Mouse (Mus musculus): Measurements from ENCODE around the gene Dalrd3. TPM values are rescaled to one million over a fixed set of nuclear protein-coding genes. Genes with fewer than 3 reads are reported as not detected.

Dalrd3 gene
- 10 to 100 TPM; 47.6 to 79.7 (median 68.7) TPM for polyA plus RNA-seq (2017; shearing (Covaris generic))

DNA sequence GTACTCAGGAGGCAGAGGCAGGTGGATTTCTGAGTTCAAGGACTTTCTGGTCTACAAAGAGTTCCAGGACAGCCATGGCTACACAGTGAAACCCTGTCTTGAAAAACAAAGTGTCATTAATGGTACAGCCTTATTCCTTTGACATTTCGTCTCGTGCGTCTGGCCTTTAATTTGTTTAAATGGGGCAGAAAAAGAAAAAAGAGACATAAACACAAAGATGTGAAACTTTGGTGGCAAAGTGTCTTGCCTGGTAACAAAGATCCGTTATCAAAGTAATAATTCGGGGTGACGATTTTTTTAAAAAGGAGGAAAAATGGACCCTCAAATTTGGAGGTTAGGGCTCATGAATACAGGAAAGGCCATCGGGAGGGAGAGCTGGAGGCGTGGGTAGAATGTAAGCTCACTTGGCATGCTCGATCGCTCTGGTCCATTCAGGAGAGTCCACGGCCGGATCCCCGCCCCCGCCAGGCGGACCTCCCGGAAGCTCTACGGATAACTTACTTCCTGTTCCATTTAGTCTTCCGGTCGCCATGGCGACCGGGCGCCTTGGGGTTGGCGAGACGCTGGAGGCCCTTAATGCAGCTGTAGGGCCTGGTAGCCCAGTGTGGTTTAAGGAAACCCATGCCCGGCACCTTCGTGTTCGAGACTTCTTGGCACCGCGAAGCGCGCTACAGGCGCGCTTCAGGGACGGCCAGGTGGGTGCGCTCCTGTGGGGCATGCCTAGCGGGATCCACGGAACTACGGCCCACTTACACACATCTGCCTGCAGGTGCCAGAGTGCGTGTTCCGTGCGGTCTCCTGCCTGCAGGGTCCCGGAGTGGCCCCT is at the start of gene Dalrd3:
Gene Dalrd3 (plus strand): TSS at position 506 of the 826 bp plus-strand sequence.
- ATAC-seq = peak; percentile 59

DNA sequence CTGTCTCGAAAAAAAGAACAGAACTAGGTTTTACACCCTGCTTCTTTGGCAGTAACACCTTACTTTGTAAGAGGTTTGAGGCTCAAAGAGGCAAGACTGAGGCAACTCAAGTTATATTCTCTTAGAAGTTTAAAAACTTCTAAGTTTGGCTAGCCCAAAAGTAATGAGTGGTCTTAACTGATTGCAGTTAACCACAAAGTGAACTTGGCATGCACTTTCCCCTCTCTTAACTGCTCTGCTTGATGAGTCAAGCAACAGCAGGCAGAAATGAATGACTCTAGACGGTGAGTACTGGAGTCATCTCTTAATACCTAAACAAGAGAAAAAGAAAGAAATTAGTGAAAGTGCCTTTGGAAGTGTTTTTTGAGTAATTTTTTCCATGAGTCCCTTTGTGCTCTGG is 48.1 kb upstream of the Dalrd3 start:
- ATAC-seq = no peak

GRCm38 (mm10) chr9:108523341-108523740 is 46.3 kb upstream of the Dalrd3 start:
- ATAC-seq = no peak

GRCm38 (mm10) chr9:108525400-108525799 is 44.3 kb upstream of the Dalrd3 start:
- no peak for ATAC-seq

DNA sequence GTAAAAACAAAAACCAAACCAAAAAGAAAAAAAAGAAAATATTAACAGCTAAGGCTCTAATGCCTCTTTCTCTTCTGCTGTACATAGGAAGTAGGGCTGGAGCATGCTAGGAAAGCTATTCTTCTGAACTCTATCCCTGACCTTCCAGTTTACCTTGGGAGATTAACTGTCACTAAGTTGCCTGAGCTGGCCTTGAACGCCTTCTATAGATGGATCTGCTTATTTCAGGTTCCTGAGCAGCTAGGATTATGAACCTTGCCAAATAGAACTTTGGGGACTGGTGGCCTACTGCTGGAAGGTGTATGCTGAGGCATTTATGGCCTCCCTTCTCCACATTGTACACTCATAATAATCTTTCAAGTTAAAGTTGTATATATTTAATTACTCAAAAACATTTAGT is 38.7 kb upstream of the Dalrd3 start:
- no peak for ATAC-seq

GRCm38 (mm10) chr9:108531496-108531895 is 38.2 kb upstream of the Dalrd3 start:
- no peak for ATAC-seq

DNA sequence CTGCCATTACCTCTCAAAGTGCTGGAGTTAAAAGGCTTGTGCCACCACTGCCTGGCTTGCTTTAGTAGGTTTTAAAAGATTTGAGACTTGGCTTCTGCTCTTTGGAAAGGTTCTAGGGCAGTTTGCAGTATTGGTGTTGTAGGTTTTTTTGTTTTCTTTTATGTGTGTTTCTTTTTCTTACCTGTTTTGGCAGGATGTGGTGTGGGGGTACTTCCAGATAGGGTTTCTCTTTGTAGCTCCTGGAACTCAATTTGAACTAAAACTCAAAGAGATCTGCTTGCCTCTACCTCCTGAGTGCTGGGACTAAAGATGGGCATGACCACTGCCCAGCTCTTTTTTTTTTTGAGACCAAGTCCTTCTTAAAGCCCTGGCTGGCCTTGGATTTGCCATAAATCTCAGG is 28.8 kb upstream of the Dalrd3 start:
- ATAC-seq = peak; percentile 77

DNA sequence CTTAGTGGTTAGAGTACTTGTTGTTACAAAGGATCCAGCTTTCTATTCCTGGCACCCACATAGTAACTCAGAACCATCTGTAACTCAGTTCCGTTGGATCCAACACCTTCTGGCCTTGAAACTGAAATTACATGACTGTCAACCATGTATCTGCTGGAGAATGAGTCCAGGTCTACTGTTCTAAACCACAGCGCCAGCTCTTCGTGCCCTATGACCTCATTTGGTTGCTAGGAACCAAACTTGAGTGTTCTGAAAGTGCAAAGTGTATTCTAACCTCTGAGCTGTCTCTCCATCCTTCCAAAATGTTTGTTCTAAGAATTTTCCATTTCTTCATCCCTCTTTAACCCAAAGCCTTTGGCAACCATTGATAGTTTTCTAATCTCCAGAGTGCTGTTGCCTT is 23.7 kb upstream of the Dalrd3 start:
- no peak for ATAC-seq

DNA sequence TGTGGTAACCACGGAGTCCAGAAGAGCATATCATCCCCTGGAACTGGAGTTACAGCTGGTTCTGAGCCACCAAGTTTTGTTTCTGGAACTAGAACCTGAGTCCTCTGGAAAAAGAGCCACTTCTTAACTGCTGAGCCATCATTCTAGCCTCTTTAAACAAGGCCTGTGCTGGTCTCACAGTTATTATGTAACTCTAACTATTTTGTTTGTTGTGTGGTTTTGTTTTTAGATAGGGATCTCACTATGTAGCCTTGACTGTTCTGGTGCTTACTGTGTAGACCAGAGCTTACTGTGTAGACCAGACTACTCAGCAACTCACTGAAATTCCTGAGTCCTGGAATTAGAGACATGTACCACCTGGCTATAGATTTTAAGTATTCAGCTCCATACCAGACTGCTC is 22.8 kb upstream of the Dalrd3 start:
- ATAC-seq = no peak

DNA sequence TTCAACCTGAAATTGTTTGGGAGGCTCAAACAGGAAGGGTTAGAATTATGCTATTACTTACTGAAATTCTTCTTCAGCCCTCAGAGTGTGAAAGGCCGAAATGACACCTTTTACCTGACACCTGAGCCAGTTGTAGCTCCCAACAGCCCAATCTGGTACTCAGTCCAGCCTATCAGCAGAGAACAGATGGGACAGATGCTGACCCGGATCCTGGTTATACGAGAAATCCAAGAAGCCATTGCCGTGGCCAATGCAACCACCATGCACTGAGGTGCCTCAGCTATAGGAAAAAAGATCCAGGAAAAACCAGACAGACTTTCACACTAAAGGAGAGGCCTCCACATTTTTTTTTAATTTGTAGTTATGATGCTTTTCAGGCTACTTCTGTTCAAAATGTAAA is 10.5 kb upstream of the Dalrd3 start:
- no peak for ATAC-seq

DNA sequence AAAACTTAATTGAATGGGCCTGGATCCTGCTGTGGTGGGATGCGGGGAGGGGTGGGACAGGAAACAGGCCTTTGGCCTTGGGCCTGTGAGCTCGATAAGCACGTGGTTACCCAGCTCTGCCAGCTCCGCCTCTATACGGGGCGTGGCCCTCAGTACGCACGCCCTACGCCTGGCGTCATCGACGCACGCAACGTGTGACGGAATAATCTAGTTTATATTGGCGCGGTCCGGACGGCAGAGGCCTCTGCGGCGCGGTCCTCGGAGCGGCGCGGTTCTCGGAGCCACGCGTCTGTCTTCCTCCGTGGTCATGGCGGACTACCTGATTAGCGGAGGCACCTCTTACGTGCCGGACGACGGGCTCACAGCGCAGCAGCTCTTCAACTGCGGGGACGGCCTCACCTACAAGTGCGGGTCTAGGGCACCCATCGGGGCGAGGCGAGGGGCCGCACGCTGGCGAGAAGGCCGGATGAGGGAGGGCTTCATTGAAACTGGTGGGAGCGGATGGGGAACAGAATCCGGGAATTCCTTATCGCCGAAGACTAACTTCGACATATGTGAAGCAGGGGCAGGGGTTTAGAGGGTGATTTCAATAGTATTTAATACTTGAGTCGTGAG is 9.4 kb upstream of the Dalrd3 start, which contains the start of gene Impdh2:
Gene Impdh2 (plus strand): TSS at position 60 of the 615 bp plus-strand sequence.
- peak; percentile 98 for ATAC-seq

- ATAC-seq = no peak
Observed at GRCm38 (mm10) chr9:108563671-108564070, 6.0 kb upstream of the Dalrd3 start.

DNA sequence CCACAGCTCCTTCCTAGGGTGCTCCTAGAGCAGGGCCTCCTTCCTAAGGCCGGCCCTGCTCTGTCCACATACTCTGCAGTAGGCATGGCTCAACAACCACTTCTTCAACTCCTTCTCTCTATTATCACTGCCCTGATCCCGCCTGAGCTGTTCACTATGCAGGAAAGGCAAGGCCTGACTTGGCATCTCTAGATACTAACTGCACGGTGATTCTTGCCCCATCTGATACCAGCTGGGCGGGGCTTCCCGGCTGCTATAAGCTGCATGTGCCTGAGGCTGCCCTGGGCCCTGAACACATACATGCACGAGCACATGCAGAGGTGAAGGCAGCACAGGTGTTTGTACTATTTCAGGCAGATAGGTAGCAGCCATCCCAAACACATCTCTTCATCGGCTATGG is 5.6 kb upstream of the Dalrd3 start:
- no peak for ATAC-seq

- no peak for ATAC-seq
Observed at GRCm38 (mm10) chr9:108565881-108566814, 3.5 kb upstream of the Dalrd3 start.

DNA sequence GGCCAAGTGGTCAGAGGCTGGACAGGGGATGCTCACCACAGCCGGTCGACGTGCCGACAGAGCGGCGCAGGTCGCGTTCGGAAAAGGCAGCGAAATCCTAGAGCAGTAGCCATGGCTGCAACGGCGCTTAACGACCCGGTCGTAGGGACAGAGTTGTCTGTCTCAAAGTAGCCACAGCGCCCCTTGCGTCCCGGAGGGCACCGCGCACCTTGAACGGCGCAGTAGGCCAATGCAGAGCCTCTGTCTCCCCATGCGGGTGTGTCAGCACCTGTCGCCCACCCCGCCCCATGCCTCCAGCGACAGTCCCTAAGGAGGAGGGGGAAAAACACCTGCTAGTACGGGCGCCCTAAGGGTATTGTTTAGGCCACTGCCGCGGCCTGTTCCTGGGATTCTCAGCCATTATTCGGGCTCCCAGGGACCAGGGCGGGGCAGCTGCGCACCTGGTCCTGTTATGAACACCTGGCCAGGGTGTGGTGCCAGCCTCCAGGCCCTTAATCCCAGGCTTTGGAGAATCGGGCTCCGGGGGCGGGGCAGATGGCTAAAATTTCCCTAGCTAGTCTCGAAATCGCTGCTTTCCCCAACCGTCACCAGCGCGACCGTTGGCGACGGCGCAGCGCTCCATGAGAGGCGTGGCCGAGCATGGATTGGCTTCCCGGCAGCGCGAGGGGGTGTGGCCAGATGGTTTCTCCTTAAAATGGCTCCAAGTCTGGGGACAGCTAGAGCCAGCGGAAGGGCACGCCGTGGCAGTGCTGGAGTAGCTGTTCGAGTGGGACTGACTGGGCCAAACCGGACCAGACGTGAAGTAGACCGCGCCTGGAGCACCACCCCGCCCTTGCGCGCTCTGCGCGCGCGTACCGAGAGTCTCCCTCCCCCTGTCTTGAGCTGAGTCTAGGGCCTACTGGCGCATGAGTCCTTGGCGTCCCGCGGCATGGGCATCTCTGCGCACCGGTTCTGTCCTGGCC is 2.6 kb upstream of the Dalrd3 start, which contains the start of gene Ndufaf3:
Gene Ndufaf3 (minus strand): TSS at position 620 of the 962 bp plus-strand sequence.
- peak; percentile 73 for ATAC-seq

DNA sequence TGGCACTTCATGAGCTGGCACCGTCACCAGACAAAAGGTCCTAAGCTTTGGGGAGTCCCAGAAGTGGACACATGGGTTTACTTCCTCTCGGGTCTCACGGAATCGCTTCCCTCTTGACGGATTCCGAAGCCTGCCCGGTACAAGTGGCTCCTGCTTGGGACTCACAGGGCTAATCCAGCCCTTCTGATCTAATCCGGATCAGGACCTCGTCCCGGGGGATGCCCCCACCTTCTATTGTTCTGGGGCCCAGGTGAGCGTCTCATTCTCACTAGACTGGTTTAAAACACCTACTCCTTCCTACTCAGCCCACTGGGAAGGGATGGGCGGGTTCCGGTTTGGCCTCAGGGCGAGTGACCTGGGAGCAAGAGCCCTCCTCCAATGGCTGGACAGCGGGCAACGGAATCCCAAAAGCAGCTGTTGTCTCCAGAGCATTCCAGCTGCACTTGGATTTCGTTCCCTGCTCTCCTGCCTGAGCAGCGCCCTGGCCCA is 1.7 kb upstream of the Dalrd3 start:
- ATAC-seq = no peak

- ATAC-seq = no peak
Observed at GRCm38 (mm10) chr9:108568511-108568921, 1.2 kb upstream of the Dalrd3 start.

DNA sequence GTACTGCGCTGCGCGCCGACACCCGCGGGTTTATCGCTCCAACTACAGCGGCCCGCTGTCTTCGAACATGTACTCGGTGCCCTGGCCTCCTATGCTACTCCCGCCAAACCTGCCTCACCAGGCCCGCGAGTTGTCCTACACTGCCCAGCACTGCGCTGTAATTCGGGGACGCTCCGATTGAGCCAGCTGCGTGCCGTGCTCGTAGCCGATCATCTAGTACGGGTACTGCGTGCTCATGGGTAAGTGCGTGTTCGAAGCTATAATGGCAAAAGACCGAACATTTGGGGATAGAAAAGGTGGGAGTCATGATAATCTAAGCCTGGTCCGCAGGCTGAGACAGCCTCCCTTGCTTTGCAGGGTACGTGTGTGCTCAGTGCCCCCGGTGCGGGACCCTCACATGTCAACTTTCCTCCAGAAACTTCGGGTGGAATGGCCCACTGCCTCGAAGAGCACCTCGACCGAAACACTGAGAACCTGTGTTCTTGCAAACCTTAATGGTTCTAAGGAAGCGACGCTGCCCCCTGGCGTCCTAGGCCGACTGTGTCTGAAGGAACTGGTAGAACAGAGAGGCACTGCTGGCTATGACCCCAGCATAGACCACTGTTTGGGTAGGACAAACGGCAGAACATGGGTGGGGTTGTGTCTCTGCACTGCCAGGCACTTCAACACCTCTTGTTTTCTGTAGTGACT is 666 bp downstream of the Dalrd3 start:
- peak; percentile 30 for ATAC-seq

DNA sequence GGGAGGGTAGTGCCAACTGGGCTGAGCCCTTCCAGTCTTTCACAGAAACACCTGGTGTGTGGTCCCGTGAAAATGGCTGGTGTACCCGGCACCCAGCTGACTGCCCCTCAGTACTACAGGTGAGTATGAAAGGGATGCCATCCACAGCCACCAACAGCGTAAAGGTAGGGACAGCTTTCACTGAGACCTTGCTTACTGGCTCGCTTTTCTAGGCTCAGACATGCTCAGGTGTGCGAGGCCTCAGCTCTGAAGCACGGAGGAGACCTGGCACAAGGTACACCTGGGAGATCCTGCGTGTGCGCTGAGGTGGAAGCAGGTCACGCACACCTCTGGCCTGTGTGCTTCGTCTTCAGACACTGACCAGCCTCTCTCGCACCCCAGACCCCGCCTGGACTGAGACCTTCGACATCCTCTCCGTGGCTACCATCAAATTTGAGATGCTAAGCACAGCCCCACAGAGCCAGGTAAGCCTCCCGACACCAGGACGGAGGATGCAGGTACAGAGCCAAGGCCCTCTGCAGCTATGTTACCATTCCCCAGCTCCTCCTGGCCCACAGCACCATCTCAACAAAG is 1.8 kb downstream of the Dalrd3 start:
- no peak for ATAC-seq

- ATAC-seq = no peak
Observed at GRCm38 (mm10) chr9:108572321-108572720, 2.6 kb downstream of the Dalrd3 start.

Data from inflammation-experienced regulatory T-cells, adult 6 months (primary cell).